Mouse (Mus musculus): ENCODE data around the gene Pfn1.

- TF ChIP-seq CTCF (IDR thresholded peaks at IDR 0.05; ENCODE audit: low read depth, low read length) (no peak), POLR2A (IDR thresholded peaks at IDR 0.05; ENCODE audit: extremely low read depth, insufficient read depth, low read length) (no peak)
Observed at GRCm38 (mm10) chr11:70679894-70680293, 25.4 kb upstream of the Pfn1 start.

Measured in liver, adult 2 months (tissue).